Mouse (Mus musculus): ENCODE results near the gene Tm4sf1. TPM values are rescaled to one million over a fixed set of nuclear protein-coding genes. Genes with fewer than 3 reads are reported as not detected.

Tm4sf1 gene
- polyA plus RNA-seq, 1 experiment, result 119 TPM

GRCm38 (mm10) chr3:57335080-57335815 is 33.5 kb upstream of the Tm4sf1 start:
- Histone ChIP-seq H3K4me3 (no peak overlapping the region), H3K27me3 (ENCODE audit: control insufficient read depth, insufficient read depth, insufficient read length) (no peaks in the 10 kb centered on the region), H3K36me3 (ENCODE audit: control insufficient read depth, insufficient read depth) (no peaks in the 10 kb centered on the region), H3ac (ENCODE audit: control insufficient read depth, insufficient read length) (no peak overlapping the region), H3K79me2 (ENCODE audit: control insufficient read depth, insufficient read depth) (no peaks in the 10 kb centered on the region), H3K4me2 (ENCODE audit: low read depth) (no peak overlapping the region)
- no peak for TF ChIP-seq POLR2A (IDR thresholded peaks at IDR 0.05; ENCODE audit: insufficient read length, low read depth)

- no peak for TF ChIP-seq CEBPB (IDR thresholded peaks at IDR 0.05; ENCODE audit: insufficient read depth, poor library complexity, severe bottlenecking)
- TF ChIP-seq TCF12 (IDR thresholded peaks at IDR 0.05; ENCODE audit: insufficient read depth, poor library complexity, severe bottlenecking), result no peak
- TF ChIP-seq POLR2AphosphoS2 (IDR thresholded peaks at IDR 0.05; ENCODE audit: insufficient read length, low read depth), result no peak
- TF ChIP-seq USF1 (IDR thresholded peaks at IDR 0.05; ENCODE audit: low read depth), result no peak
- no peak for TF ChIP-seq TCF3 (IDR thresholded peaks at IDR 0.05; ENCODE audit: insufficient read length, low read depth)
- TF ChIP-seq E2F4 (IDR thresholded peaks at IDR 0.05; ENCODE audit: insufficient read depth), result no peak
- no peak for TF ChIP-seq MYOD1 (IDR thresholded peaks at IDR 0.05; ENCODE audit: control insufficient read depth in 1 of 3, insufficient read length in 2 of 3, low read depth in 2 of 3)
- no peak for TF ChIP-seq MAX (IDR thresholded peaks at IDR 0.05; ENCODE audit: low read depth)
- no peak for TF ChIP-seq MYOG (IDR thresholded peaks at IDR 0.05; ENCODE audit: control insufficient read depth in 1 of 3, insufficient read depth in 1 of 3, insufficient read length in 2 of 3, low read depth in 2 of 3)
- TF ChIP-seq POLR2A (IDR thresholded peaks at IDR 0.05; ENCODE audit: insufficient read length, low read depth), result no peak
- no peak for TF ChIP-seq REST (IDR thresholded peaks at IDR 0.05; ENCODE audit: insufficient read depth, insufficient read length)
- Histone ChIP-seq H3K4me2 (ENCODE audit: low read depth) (no peak overlapping the region), H3K27me3 (ENCODE audit: control insufficient read depth, insufficient read depth, insufficient read length) (no peaks in the 10 kb centered on the region), H3K79me2 (ENCODE audit: control insufficient read depth, insufficient read depth) (no peaks in the 10 kb centered on the region), H3K4me3 (no peak overlapping the region), H3ac (ENCODE audit: control insufficient read depth, insufficient read length) (no peak overlapping the region), H3K36me3 (ENCODE audit: control insufficient read depth, insufficient read depth) (no peaks in the 10 kb centered on the region)
These were observed 26.2 kb upstream of the Tm4sf1 start for GRCm38 (mm10) chr3:57327941-57328340.

GRCm38 (mm10) chr3:57307076-57307475 is 5.3 kb upstream of the Tm4sf1 start:
- Histone ChIP-seq H3ac (ENCODE audit: control insufficient read depth, insufficient read length) (no peak overlapping the region), H3K4me2 (ENCODE audit: low read depth) (no peak overlapping the region), H3K4me3 (no peak overlapping the region), H3K36me3 (ENCODE audit: control insufficient read depth, insufficient read depth) (no peaks in the 10 kb centered on the region), H3K27me3 (ENCODE audit: control insufficient read depth, insufficient read depth, insufficient read length) (no peaks in the 10 kb centered on the region), H3K79me2 (ENCODE audit: control insufficient read depth, insufficient read depth) (no peaks in the 10 kb centered on the region)
- TF ChIP-seq USF1 (IDR thresholded peaks at IDR 0.05; ENCODE audit: low read depth) (no peak), REST (IDR thresholded peaks at IDR 0.05; ENCODE audit: insufficient read depth, insufficient read length) (no peak), MAX (IDR thresholded peaks at IDR 0.05; ENCODE audit: low read depth) (no peak), SRF (IDR thresholded peaks at IDR 0.05; ENCODE audit: control insufficient read depth, insufficient read length, low read depth) (no peak), E2F4 (IDR thresholded peaks at IDR 0.05; ENCODE audit: insufficient read depth) (no peak), TCF3 (IDR thresholded peaks at IDR 0.05; ENCODE audit: insufficient read length, low read depth) (no peak), CEBPB (IDR thresholded peaks at IDR 0.05; ENCODE audit: insufficient read depth, poor library complexity, severe bottlenecking) (no peak), POLR2A (IDR thresholded peaks at IDR 0.05; ENCODE audit: insufficient read length, low read depth) (no peak)

GRCm38 (mm10) chr3:57305564-57305963 is 3.8 kb upstream of the Tm4sf1 start:
- no peaks in the 10 kb centered on the region for H3K36me3 ChIP-seq (ENCODE audit: control insufficient read depth, insufficient read depth)
- peak; percentile 90 for TF ChIP-seq CEBPB (IDR thresholded peaks at IDR 0.05; ENCODE audit: insufficient read depth, poor library complexity, severe bottlenecking)
- no peak for TF ChIP-seq REST (IDR thresholded peaks at IDR 0.05; ENCODE audit: insufficient read depth, insufficient read length)
- H3K79me2 ChIP-seq (ENCODE audit: control insufficient read depth, insufficient read depth), result no peaks in the 10 kb centered on the region
- peak overlapping the region; percentile 78 for H3K4me2 ChIP-seq (ENCODE audit: low read depth)
- H3K27me3 ChIP-seq (ENCODE audit: control insufficient read depth, insufficient read depth, insufficient read length), result no peaks in the 10 kb centered on the region
- H3K4me3 ChIP-seq, result no peak overlapping the region
- H3ac ChIP-seq (ENCODE audit: control insufficient read depth, insufficient read length), result no peak overlapping the region

- no peak for TF ChIP-seq REST (IDR thresholded peaks at IDR 0.05; ENCODE audit: insufficient read depth, insufficient read length)
- TF ChIP-seq USF1 (IDR thresholded peaks at IDR 0.05; ENCODE audit: low read depth), result peak; percentile 9
- Histone ChIP-seq H3K4me2 (ENCODE audit: low read depth) (peak overlapping the region; percentile 78), H3K36me3 (ENCODE audit: control insufficient read depth, insufficient read depth) (no peaks in the 10 kb centered on the region), H3K79me2 (ENCODE audit: control insufficient read depth, insufficient read depth) (no peaks in the 10 kb centered on the region), H3ac (ENCODE audit: control insufficient read depth, insufficient read length) (no peak overlapping the region), H3K4me3 (peak overlapping the region; percentile 0), H3K27me3 (ENCODE audit: control insufficient read depth, insufficient read depth, insufficient read length) (no peaks in the 10 kb centered on the region)
These were observed 2.7 kb upstream of the Tm4sf1 start for GRCm38 (mm10) chr3:57304484-57304883.

GRCm38 (mm10) chr3:57304050-57304449 is 2.3 kb upstream of the Tm4sf1 start:
- Histone ChIP-seq H3K79me2 (ENCODE audit: control insufficient read depth, insufficient read depth) (no peaks in the 10 kb centered on the region), H3ac (ENCODE audit: control insufficient read depth, insufficient read length) (no peak overlapping the region), H3K27me3 (ENCODE audit: control insufficient read depth, insufficient read depth, insufficient read length) (no peaks in the 10 kb centered on the region), H3K36me3 (ENCODE audit: control insufficient read depth, insufficient read depth) (no peaks in the 10 kb centered on the region), H3K4me3 (peak overlapping the region; percentile 0), H3K4me2 (ENCODE audit: low read depth) (peak overlapping the region; percentile 78)
- TF ChIP-seq REST (IDR thresholded peaks at IDR 0.05; ENCODE audit: insufficient read depth, insufficient read length), result no peak
- TF ChIP-seq POLR2AphosphoS2 (IDR thresholded peaks at IDR 0.05; ENCODE audit: insufficient read length, low read depth), result no peak
- TF ChIP-seq USF1 (IDR thresholded peaks at IDR 0.05; ENCODE audit: low read depth), result no peak
- no peak for TF ChIP-seq CEBPB (IDR thresholded peaks at IDR 0.05; ENCODE audit: insufficient read depth, poor library complexity, severe bottlenecking)
- no peak for TF ChIP-seq SRF (IDR thresholded peaks at IDR 0.05; ENCODE audit: control insufficient read depth, insufficient read length, low read depth)
- TF ChIP-seq MYOD1 (IDR thresholded peaks at IDR 0.05; ENCODE audit: control insufficient read depth in 1 of 3, insufficient read length in 2 of 3, low read depth in 2 of 3), result no peak
- TF ChIP-seq MAX (IDR thresholded peaks at IDR 0.05; ENCODE audit: low read depth), result no peak
- TF ChIP-seq MYOG (IDR thresholded peaks at IDR 0.05; ENCODE audit: control insufficient read depth in 1 of 3, insufficient read depth in 1 of 3, insufficient read length in 2 of 3, low read depth in 2 of 3), result no peak
- TF ChIP-seq TCF3 (IDR thresholded peaks at IDR 0.05; ENCODE audit: insufficient read length, low read depth), result no peak
- no peak for TF ChIP-seq E2F4 (IDR thresholded peaks at IDR 0.05; ENCODE audit: insufficient read depth)
- no peak for TF ChIP-seq TCF12 (IDR thresholded peaks at IDR 0.05; ENCODE audit: insufficient read depth, poor library complexity, severe bottlenecking)
- TF ChIP-seq POLR2A (IDR thresholded peaks at IDR 0.05; ENCODE audit: insufficient read length, low read depth), result no peak
